Mouse (Mus musculus): ENCODE measurements around the gene Nol3.

Gene Nol3

DNA sequence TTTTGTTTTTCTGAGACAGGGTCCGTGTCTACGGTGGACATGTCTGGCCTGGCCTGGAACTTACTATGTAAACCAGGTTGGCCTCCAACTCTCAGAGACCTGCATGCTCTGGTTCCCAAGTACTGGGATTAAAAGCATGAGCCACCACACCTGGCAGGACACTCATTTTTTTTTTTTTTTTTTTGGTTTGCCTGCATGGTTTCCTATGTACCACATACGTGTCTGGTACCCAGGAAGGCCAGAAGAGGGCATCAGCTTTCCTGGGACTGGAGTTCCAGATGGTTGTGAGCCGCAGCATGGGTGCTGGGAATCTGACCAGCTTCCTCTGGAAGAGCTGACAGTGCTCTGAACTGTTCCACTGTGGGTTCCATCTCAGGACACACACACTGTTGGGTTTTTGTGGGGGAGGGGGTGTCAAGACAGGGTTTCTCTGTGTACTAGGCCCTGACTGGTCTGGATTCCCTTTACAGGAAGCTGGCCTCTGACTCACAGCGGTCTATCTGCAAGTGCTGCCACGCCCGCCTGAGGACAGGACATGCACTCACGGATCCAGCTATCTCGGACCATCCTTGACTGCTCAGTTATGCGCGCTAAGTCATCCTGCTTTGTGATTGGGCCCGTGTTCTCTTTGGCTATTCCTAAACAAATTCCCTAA lies 14.5 kb upstream of the Nol3 start:
- intact Hi-C loops (cut with DNase I): loop anchor here (5.0 kb wide), 1 partner anchor 34 kb away; the partner anchor contains the start of gene D230025D16Rik

DNA sequence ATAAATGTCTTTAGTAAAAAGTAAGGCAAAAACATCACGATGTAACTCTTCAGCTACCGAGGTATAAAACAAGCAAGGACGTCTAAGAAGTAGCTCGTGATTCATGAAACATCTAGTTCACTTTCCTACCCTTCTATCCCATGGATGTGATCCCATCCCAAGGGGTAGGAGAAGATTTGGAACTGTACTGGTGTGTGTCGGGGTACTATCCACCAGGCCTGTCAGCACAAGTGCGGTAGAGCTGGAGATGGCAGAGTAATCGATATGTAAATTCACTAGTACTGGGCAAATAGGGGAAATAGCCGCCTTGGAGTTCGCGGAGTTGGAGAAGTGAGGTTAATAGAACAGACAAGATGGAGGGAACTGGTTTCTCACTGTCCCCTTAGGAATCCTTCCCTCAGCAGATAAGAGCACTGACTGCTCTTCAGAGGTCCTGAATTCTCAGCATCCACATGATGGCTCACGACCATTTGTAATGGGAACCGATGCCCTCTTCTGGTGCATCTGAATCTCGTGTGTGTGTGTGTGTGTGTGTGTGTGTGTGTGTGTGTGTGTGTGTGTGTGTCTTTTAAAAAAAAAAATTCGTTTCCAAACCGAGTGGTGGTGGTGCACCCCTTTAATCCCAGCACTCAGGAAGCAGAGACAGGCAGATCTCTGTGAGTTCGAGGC lies 12.6 kb upstream of the Nol3 start:
- intact Hi-C loops (cut with DNase I): loop anchor here (5.0 kb wide), 1 partner anchor 36 kb away; the partner anchor contains the start of gene D230025D16Rik

DNA sequence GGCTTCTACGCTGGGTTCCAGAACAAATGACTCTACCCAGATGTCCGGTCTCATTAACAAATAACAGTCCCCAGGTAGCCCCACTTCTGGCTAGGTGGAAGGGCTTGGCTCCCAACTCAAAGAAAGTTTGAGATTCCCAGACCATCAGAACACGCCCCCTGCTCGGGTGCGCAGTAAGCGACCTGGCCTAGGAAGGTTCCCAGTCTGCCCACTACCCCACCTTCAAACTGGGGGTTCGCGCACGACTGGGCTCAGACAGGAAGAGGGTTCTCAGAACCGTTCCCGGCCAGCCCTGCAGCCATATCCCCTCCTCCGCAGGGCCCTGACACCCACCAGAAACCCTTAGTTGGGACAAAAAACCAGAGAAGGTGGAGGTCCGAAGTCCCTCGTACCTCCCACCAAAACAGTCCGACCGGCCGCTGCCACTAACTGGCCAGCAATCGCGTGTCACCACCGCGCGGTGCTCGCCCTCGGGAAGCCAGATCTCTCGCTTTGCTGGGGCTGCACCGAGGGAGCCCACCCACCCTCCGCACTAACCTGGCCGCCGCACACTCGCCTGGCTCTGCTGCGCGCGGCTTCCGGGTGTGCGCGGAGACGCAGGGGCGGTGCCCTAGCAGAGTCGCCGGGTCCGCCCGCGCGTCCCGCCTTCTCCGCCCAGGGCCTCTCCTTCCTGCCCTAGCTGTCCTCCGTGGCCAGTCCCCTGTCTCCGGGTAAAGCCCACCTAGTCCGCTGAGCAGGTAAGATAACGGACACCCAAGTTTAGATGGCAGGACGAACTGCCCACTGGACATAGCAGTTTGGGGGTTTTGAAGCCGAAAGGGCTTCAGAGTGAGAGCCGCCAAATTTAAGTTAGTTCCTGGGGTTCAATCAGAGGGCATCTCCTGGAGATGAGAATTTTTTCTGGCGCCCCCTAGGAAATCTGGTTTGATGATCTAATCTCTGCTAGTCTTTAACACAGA lies 11.6 kb upstream of the Nol3 start, which contains the start of the genes Tradd and Fbxl8:
Tradd (minus strand) TSS at position 586 of the 959 bp plus-strand sequence.
Fbxl8 (plus strand) TSS at position 625 of the 959 bp plus-strand sequence.
- intact Hi-C loops (cut with DNase I): loop anchor here (5.0 kb wide), 1 partner anchor 37 kb away; the partner anchor contains the start of gene D230025D16Rik

DNA sequence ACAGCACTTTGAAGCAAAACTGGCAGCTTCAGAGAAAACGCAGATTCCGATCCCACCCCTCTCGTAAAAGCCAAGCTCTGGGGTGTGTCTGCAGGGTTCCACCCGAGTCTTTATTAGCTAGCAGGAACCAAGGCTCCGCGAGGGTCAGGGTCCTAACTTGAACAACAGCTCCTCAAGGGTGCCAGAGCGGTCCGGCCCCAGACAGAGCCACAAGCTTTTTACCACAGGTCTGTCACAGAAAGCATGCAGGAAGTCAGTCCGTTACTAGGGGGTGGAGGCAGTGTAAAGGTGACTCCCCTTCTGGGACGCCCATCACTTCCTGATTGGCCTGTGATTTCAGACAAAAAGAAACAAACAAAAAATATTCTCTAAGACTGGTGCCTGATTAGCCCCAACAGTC lies 10.8 kb upstream of the Nol3 start:
- intact Hi-C loops (cut with DNase I): no loop called here

DNA sequence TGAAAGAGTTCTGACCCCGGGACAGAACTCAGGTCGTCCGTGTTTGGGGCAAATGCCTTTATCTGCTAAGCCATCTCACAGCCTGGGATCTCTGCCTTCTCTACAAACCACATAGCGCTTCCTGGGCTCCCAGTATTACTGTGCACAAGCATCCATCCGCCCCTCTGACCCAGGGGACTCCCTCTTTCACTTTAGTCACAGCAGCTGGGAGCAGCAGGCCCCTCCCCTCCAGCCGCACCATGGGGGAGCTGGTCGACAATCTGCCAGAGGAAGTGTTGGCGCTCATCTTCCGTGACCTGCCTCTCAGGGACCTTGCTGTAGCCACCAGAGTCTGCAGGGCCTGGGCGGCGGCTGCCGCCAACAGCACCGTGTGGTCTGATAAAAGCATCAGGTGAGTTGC lies 9.2 kb upstream of the Nol3 start:
- intact Hi-C loops (cut with DNase I): no loop called here

DNA sequence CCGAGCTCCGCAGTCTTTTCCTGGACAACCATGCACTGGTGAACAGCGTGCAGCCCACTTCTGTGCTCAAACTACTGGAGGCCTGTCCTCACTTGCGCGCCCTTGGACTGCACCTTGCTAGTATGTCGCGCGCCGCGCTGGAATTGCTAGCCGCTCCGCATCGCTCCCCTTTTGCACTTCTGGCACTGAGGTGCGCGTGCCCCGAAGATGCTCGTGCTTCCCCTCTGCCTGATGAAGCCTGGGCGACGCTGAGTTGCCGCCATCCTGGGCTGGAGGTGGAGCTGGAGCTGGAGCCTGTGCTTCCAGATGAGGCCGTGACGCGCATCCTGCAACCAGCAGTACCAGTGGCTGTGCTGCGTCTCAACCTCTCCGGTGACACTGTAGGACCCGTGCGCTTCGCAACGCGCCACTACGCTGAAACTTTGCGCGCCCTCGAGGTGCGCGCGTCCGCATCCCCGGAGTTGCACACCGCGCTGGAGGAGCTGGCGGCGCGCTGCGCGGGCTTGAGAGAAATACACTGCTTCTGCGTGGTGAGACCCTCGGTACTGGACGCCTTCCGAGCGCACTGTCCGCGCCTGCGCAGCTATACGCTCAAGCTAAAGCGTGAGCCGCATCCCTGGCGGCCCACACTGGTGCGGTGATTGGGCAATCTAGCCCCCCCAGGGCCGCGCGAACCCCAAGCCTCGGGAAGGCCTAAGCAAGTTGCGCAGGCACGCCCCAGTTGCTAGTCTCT lies 7.4 kb upstream of the Nol3 start:
- intact Hi-C loops (cut with DNase I): no loop called here

DNA sequence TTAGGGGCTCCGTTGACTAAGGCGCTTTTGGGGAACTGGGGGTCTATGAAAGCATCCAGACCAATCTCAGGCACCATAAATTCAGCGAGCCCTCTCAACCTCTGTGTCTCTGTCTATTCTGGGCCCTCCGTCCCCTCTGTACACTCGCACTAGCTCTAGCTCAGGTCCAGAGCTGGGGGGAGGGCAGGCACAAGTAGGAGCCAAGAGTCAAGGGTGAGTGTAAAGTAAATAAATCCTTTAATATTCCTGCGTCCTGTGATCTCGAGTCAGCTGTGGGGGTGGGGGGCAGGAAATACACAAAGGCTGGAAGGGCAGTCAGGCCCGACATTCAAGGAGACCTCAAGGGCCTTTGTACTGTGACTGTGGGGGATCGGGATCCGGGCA lies 6.9 kb upstream of the Nol3 start:
- intact Hi-C loops (cut with DNase I): no loop called here

DNA sequence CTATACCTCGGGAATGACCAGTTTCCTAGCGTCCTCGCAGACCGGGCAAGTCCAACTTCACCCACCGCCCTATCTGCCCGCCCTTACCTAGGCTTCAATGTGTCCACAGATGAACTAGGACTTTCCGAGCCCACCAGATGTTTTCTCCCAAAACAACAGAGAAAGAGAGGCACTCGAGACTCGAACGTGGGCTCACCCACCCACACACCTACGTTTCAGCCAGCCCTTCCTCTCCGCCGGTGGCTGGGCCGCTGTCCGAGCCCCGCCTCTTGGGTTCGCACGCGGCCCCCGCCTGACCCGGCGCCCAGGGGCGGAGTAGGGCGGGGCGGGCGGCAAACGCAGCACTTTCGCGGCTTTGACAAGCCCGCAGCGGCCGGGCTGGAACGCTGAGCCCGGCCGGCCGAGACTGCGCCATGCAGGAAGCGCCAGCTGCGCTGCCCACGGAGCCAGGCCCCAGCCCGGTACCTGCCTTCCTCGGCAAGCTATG lies 6.4 kb upstream of the Nol3 start, which contains the start of gene Hsf4:
Hsf4 (plus strand) TSS at position 341 of the 487 bp plus-strand sequence.
- intact Hi-C loops (cut with DNase I): no loop called here

DNA sequence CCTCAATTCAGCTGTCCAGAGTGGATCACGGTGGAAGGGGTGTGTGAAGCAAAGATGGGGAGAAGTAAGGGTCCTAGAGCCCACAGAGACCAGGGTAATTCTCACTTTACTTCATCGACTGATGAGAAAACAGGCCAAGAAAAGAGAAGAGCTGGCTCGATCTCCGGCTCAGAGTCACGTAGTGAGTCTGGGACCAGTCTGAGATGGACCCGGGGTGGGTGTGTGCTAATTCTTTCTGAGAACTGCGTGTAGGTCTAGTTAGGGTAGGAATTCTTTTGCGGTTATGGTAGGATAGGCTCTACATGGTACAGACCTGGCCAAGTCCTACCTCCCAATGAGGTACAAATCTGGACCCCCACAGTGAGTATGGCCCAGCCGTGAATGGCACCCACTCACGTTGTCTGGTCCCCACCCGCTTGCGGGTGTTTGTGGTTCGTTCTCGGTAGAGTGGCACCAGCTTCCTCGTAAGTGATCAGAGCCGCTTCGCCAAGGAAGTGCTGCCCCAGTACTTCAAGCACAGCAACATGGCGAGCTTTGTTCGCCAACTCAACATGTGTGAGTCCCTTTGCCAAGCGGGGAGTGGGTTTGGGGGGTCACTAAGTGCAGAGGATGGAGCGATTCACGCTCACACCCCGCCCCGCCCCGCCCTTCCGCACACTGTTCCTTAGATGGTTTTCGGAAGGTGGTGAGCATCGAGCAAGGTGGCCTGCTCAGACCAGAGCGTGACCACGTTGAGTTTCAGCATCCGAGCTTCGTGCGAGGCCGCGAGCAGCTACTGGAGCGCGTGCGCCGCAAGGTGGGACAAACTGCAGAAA lies 5.6 kb upstream of the Nol3 start:
- intact Hi-C loops (cut with DNase I): no loop called here

DNA sequence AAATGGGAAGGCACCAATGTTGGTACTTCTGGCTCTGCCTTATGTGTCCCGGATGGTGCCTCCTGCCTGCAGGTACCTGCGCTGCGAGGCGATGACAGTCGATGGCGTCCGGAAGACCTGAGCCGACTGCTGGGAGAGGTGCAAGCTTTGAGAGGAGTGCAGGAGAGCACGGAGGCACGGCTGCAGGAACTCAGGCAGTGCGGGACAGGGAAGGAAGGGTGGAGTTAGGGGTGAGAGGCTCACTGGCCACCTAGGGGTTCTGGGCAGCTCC lies 5.1 kb upstream of the Nol3 start:
- intact Hi-C loops (cut with DNase I): no loop called here

DNA sequence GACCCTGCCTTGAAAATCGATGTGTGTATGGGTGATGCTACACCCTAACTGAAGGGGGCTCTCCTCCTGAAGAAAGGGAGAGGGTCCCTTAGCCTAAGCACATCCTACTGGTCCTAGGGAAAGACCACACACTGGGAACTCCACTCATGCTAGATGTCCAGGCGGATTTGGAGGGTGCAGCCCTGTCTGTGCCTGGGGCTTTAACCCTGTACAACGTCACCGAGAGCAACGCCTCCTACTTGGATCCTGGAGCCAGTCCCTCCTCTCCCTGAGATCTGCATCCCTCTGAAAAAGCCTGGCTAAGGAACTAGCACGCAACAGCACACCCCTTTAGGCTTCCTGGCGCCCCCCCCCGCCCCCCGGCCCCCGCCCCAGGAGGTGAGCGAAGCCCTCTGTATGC lies 553 bp upstream of the Nol3 start:
- intact Hi-C loops (cut with DNase I): no loop called here

DNA sequence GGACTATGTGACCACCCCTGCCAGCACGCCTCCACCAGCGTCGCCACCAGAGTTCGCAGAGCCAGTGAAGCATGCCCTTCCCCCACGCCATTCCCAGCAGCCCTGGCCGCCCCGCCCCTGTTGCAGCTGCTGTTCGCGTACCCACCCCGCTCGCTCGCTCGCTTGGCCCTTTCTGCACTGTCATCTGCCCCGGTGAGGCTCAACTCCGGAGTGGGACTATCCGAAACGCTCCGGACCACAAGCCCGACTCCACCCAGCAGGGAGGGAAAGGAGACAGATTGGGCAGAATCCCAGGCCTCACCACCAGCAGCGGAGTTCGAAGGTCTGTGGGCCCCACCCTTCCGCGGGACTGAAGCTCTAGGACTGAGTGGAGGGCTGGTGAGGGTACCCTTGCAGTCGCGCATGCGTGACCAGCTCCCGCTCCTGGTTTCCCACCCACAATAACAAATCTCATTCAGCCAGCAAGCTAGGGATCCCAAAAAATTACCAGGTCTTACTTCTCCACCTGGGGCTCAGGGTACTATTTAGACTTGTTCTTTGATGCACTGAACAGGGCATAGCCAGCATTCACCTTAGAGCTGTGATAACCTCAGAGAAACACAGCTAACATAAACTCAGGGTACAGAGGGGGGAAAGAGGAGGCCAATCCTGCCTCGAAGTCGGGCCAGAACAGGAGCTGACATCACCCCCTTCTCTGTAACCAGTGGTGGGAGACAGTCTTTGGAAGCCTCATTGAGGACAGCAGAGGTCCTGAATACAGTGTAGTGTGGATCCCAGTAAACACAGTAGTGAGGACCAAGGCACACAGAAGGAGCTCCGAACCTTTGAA lies 566 bp downstream of the Nol3 start:
- intact Hi-C loops (cut with DNase I): no loop called here

DNA sequence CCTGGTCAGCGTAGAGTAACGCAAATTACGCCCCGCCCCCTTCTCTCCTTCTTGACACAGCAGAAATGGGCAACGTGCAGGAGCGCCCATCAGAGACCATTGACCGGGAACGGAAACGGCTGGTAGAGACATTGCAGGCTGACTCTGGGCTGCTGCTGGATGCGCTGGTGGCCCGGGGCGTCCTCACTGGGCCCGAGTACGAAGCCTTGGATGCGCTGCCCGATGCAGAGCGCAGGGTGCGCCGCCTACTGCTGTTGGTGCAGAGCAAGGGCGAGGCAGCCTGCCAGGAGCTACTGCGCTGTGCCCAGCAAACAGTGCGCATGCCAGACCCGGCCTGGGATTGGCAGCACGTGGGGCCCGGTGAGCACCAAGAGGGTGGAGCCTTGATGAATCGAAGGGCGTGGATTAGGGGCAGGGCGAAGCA lies 3.0 kb downstream of the Nol3 start:
- intact Hi-C loops (cut with DNase I): no loop called here

DNA sequence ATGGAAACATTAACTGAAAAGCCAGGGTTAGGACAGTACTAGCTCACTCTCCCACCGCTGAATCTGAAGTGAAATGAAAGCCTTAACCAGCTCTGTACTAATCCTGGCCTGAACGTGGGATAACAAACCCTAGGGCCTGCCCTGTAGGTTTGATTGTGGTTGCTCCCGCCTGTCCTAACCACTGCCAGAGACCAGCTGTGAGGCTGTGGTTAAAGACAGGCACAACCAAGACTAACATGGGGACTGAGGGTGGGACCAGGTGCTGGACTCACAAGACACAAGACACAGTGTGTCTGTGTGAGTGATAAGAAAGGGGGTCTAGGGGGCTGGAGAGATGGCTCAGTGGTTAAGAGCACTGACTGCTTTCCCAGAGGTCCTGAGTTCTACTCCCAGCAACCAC lies 4.6 kb downstream of the Nol3 start:
- intact Hi-C loops (cut with DNase I): no loop called here

DNA sequence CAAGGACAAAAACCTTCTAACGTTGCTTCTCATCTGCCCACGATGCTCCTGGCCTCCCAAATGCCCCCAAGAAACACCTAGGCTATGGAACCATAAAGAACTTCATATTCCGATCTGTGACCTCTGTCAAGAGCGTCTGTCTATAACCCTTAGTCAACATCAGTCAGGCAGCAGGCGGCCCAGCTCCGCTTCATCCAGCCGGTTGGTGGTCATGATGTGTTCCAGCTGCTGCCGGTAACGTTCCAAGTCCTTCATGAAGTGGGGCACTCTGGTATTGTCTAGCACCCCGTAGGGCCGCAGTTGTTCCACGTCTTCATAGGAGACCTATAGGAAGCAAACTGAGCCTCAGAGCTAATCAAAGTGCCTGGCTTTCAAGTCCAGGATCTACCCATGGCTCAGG lies 5.9 kb downstream of the Nol3 start:
- intact Hi-C loops (cut with DNase I): no loop called here

DNA sequence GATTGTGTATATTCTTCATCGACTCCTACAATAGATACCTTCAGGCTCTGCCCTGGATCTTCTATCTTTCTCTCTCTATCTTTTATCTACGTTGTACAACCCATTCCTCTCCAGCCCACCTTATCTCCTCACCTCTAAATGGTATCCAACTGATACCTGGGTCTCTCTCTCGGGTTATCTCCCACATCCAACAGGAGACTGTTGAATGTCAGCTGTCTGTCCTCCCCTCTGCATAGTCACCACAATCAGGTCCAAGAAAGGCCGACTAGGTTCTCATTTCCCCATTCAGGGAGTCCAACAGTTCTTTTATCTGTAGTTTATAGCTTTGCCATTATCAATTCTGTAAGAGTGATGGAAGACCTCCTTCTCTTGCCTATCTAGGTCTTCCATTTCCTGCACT lies 6.3 kb downstream of the Nol3 start:
- intact Hi-C loops (cut with DNase I): no loop called here

DNA sequence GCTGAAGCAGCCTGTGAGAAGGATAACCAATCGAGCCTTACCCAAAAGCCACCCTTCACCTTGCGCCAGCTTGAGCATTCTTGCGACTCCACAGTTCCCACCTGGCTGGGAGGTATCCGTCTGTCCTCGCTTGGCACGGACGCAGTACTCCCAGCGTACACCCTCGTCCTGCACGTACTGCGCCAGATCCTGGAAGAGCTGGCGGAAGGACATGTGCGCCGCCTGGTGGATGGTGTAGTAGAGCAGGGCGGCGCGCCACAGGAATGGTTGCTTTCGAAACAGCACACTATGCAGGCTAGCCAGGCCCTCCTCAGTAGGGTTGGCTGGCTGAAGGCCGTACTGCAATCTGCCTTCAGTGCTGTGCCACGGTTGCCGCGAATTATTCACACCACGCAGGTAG lies 7.1 kb downstream of the Nol3 start:
- intact Hi-C loops (cut with DNase I): no loop called here

DNA sequence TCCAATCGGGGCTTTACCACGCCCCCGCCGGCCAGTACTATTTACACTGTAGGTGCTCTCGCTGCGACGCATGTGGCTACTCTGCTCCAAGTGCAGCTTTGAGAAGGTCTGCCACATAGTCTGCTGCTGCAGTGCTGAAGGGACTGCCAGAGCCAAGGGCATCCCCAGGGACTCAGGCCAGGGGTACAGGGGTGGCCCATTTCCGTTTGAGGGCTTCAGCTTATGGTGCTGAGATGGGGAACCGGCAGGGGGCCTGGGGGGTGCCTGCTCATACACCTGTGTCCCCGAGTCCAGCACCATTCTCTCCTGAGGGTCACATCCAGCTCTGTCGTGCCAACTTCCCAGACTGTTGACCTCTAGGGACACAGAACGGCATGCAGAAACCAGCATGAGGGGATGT lies 9.6 kb downstream of the Nol3 start:
- intact Hi-C loops (cut with DNase I): no loop called here

DNA sequence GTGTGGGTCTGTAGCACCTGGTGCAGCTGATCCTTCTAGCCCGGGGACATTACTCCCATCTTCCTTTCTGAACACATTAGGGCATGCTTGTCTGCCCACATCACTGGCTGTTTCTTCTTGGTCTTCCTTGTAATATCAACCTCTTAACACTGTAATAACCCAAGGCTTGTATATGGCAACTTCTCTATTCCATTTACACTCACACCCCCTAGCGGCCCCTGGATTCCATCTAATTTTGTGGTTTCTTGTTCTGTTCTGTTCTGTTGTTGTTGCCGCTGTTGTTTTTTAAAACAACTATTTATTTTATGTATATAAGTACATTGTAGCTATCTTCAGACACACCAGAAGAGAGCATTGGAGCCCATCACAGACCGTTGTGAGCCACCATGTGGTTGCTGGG lies 11.0 kb downstream of the Nol3 start:
- intact Hi-C loops (cut with DNase I): no loop called here

All from adrenal gland (tissue).